Mouse (Mus musculus): Measurements from ENCODE around the gene Klhl36.

- no peak for TF ChIP-seq POLR2A (IDR thresholded peaks at IDR 0.05; ENCODE audit: insufficient read depth, low read length)
- no peak for TF ChIP-seq CTCF (IDR thresholded peaks at IDR 0.05; ENCODE audit: low read depth, low read length)
Observed at GRCm38 (mm10) chr8:119824100-119824499, 38.0 kb upstream of the Klhl36 start.
